Mouse (Mus musculus): ENCODE data around the gene Tmem44.

DNA sequence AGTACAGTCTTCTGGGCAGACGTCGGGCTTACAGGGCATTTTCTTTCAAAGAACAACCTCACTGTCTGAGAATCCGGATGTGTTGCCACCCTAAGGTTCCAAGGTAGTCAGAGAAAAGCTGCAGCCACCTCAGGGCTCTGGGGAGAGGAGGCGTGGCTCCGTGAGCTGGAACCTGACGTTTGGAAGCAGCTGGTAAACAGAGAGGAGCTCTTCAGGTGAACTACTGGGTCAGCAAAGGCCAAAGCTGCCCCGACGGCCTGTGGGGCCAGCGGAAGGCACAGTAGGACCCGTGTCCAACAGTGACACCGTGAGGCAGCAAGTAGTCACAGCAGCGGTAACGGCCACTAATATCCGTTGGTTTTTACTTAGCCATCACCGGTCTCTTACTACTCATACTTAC lies 46.7 kb downstream of the Tmem44 start:
- TF ChIP-seq POLR2A (IDR thresholded peaks at IDR 0.05; ENCODE audit: insufficient read length, low read depth) = no peak
- no peak for TF ChIP-seq USF1 (IDR thresholded peaks at IDR 0.05; ENCODE audit: low read depth)
- TF ChIP-seq MYOG (IDR thresholded peaks at IDR 0.05; ENCODE audit: control insufficient read depth in 1 of 3, insufficient read depth in 1 of 3, insufficient read length in 2 of 3, low read depth in 2 of 3) = no peak
- TF ChIP-seq POLR2AphosphoS2 (IDR thresholded peaks at IDR 0.05; ENCODE audit: insufficient read length, low read depth) = no peak
- TF ChIP-seq CEBPB (IDR thresholded peaks at IDR 0.05; ENCODE audit: insufficient read depth, poor library complexity, severe bottlenecking) = no peak
- TF ChIP-seq E2F4 (IDR thresholded peaks at IDR 0.05; ENCODE audit: insufficient read depth) = no peak
- TF ChIP-seq MAX (IDR thresholded peaks at IDR 0.05; ENCODE audit: low read depth) = no peak
- no peak for TF ChIP-seq TCF12 (IDR thresholded peaks at IDR 0.05; ENCODE audit: insufficient read depth, poor library complexity, severe bottlenecking)
- no peak for TF ChIP-seq REST (IDR thresholded peaks at IDR 0.05; ENCODE audit: insufficient read depth, insufficient read length)
- peak in 1 of 3 experiments; percentile 40 for TF ChIP-seq MYOD1 (IDR thresholded peaks at IDR 0.05; ENCODE audit: control insufficient read depth in 1 of 3, insufficient read length in 2 of 3, low read depth in 2 of 3)
- TF ChIP-seq TCF3 (IDR thresholded peaks at IDR 0.05; ENCODE audit: insufficient read length, low read depth) = no peak
- no peak for TF ChIP-seq SRF (IDR thresholded peaks at IDR 0.05; ENCODE audit: control insufficient read depth, insufficient read length, low read depth)
